Mouse (Mus musculus) neural tube, embryonic 12.5 days (tissue): Measurements from ENCODE around the gene Otulinl. TPM values are rescaled to one million over a fixed set of nuclear protein-coding genes. Genes with fewer than 3 reads are reported as not detected.

ENCODE experiments used
- ATAC-seq: fragments of 200-750 bp; cut with Nextera tagmentation; 2 replicates; pipeline ENCODE4 v1.8.0; 2017; ENCODE audit warnings: low read depth, mild to moderate bottlenecking, moderate TSS enrichment, moderate library complexity; ENCODE audit not compliant: low FRiP score
- H3K27ac ChIP-seq: fragments of 300-500 bp; sonication (generic); 2 replicates; pipeline ENCODE4 v1.5.1; 2016
- H3K27me3 ChIP-seq: fragments of 300-500 bp; sonication (generic); replicated peaks from 2 replicates; pipeline ENCODE4 v1.6.1; 2016; ENCODE audit warnings: mild to moderate bottlenecking
- H3K36me3 ChIP-seq: fragments of 300-500 bp; sonication (generic); 2 replicates; pipeline ENCODE4 v1.6.1; 2016; ENCODE audit warnings: mild to moderate bottlenecking
- H3K4me1 ChIP-seq: fragments of 300-500 bp; sonication (generic); 2 replicates; pipeline ENCODE4 v1.6.1; 2016
- H3K4me2 ChIP-seq: fragments of 300-500 bp; sonication (generic); replicated peaks from 2 replicates; pipeline ENCODE4 v1.6.1; 2016; ENCODE audit warnings: mild to moderate bottlenecking
- H3K4me3 ChIP-seq: fragments of 300-500 bp; sonication (generic); 2 replicates; pipeline ENCODE4 v1.5.1; 2016
- H3K9ac ChIP-seq: fragments of 300-500 bp; sonication (generic); 2 replicates; pipeline ENCODE4 v1.6.1; 2016; ENCODE audit warnings: mild to moderate bottlenecking
- H3K9me3 ChIP-seq: fragments of 300-500 bp; sonication (generic); 2 replicates; pipeline ENCODE4 v1.6.1; 2016; ENCODE audit warnings: mild to moderate bottlenecking
- WGBS: fragments of 180-500 bp; shearing (Covaris S2); methylation state at CpG from one replicate; pipeline ENCODE4 v1.1.7; 2016; 5-methylcytosine and 5-hydroxymethylcytosine counted together
- polyA plus RNA-seq: library from polyadenylated mRNA; unstranded; fragments of >200 nt; fragmentation: Nextera tagmentation; extraction: Ambion mirVana; gene quantifications from 2 replicates; pipeline ENCODE4 v1.2.1, GENCODE M21; 2016

Gene Otulinl
- polyA plus RNA-seq, 1 experiment from 2014 or later: 8.6 TPM

- WGBS: 50% methylated on average over 11 of the region's 11 CpGs
- Histone ChIP-seq H3K9ac (no peak overlapping the region), H3K4me2 (no peak overlapping the region), H3K4me3 (no peak overlapping the region), H3K27ac (no peak overlapping the region), H3K4me1 (peaks cover 11% of the 10 kb centered on the region; the same call in 1 of the 2 replicates), H3K9me3 (no peaks in the 10 kb centered on the region), H3K27me3 (no peaks in the 10 kb centered on the region), H3K36me3 (no peaks in the 10 kb centered on the region)
- ATAC-seq: no peak
Observed at GRCm38 (mm10) chr15:27702031-27702971, 20.9 kb upstream of the Otulinl start.

GRCm38 (mm10) chr15:27697632-27698031 is 16.3 kb upstream of the Otulinl start:
- Histone ChIP-seq H3K9me3 (no peaks in the 10 kb centered on the region), H3K4me2 (no peak overlapping the region), H3K36me3 (no peaks in the 10 kb centered on the region), H3K27ac (no peak overlapping the region), H3K4me1 (peaks cover 2% of the 10 kb centered on the region; the same call in 1 of the 2 replicates), H3K9ac (no peak overlapping the region), H3K27me3 (no peaks in the 10 kb centered on the region), H3K4me3 (no peak overlapping the region)
- WGBS: 94% methylated on average over 5 of the region's 5 CpGs
- ATAC-seq: no peak

GRCm38 (mm10) chr15:27693235-27693634 is 11.9 kb upstream of the Otulinl start:
- no peak for ATAC-seq

GRCm38 (mm10) chr15:27692161-27692560 is 10.8 kb upstream of the Otulinl start:
- Histone ChIP-seq H3K27ac (no peak overlapping the region), H3K36me3 (no peaks in the 10 kb centered on the region), H3K9me3 (no peaks in the 10 kb centered on the region), H3K27me3 (no peaks in the 10 kb centered on the region), H3K4me3 (no peak overlapping the region), H3K9ac (no peak overlapping the region), H3K4me1 (no peaks in the 10 kb centered on the region), H3K4me2 (no peak overlapping the region)
- WGBS: 85% methylated on average over 7 of the region's 7 CpGs
- no peak for ATAC-seq

More at GRCm38 (mm10) chr15:27693235-27693634, 11.9 kb upstream of the Otulinl start:
- WGBS: 93% methylated on average over 10 of the region's 10 CpGs
- Histone ChIP-seq H3K9ac (no peak overlapping the region), H3K4me2 (no peak overlapping the region), H3K27ac (no peak overlapping the region), H3K36me3 (no peaks in the 10 kb centered on the region), H3K9me3 (no peaks in the 10 kb centered on the region), H3K27me3 (no peaks in the 10 kb centered on the region), H3K4me3 (no peak overlapping the region), H3K4me1 (no peaks in the 10 kb centered on the region)

- no peaks in the 10 kb centered on the region for H3K4me1 ChIP-seq
- no peaks in the 10 kb centered on the region for H3K36me3 ChIP-seq
- no peak overlapping the region for H3K27ac ChIP-seq
- no peak overlapping the region for H3K4me3 ChIP-seq
- no peak overlapping the region for H3K9ac ChIP-seq
- 90% methylated on average over 7 of the region's 7 CpGs for WGBS
- no peaks in the 10 kb centered on the region for H3K9me3 ChIP-seq
- no peak for ATAC-seq
- H3K4me2 ChIP-seq: no peak overlapping the region
- H3K27me3 ChIP-seq: no peaks in the 10 kb centered on the region
Observed at GRCm38 (mm10) chr15:27691213-27691612, 9.8 kb upstream of the Otulinl start.

GRCm38 (mm10) chr15:27688041-27688651 is 6.8 kb upstream of the Otulinl start:
- ATAC-seq: no peak
- H3K4me2 ChIP-seq: no peak overlapping the region
- no peak overlapping the region for H3K27ac ChIP-seq
- no peaks in the 10 kb centered on the region for H3K4me1 ChIP-seq
- no peak overlapping the region for H3K4me3 ChIP-seq
- H3K9me3 ChIP-seq: no peaks in the 10 kb centered on the region
- 68% methylated on average over 9 of the region's 9 CpGs for WGBS
- no peaks in the 10 kb centered on the region for H3K36me3 ChIP-seq
- H3K9ac ChIP-seq: no peak overlapping the region
- H3K27me3 ChIP-seq: no peaks in the 10 kb centered on the region

GRCm38 (mm10) chr15:27684813-27685212 is 3.4 kb upstream of the Otulinl start:
- H3K27me3 ChIP-seq: no peaks in the 10 kb centered on the region
- H3K9ac ChIP-seq: no peak overlapping the region
- H3K27ac ChIP-seq: no peak overlapping the region
- 93% methylated on average over 7 of the region's 7 CpGs for WGBS
- H3K36me3 ChIP-seq: no peaks in the 10 kb centered on the region
- H3K4me2 ChIP-seq: no peak overlapping the region
- H3K9me3 ChIP-seq: no peaks in the 10 kb centered on the region
- no peak overlapping the region for H3K4me3 ChIP-seq
- ATAC-seq: no peak
- 0 out of 2 replicates have a peak, but pooled peaks cover 5% of the 10 kb centered on the region for H3K4me1 ChIP-seq

GRCm38 (mm10) chr15:27683206-27683605 is 1.8 kb upstream of the Otulinl start:
- Histone ChIP-seq H3K9ac (no peak overlapping the region), H3K4me1 (0 out of 2 replicates have a peak, but pooled peaks cover 5% of the 10 kb centered on the region), H3K4me2 (no peak overlapping the region), H3K4me3 (no peak overlapping the region), H3K27me3 (no peaks in the 10 kb centered on the region), H3K36me3 (no peaks in the 10 kb centered on the region), H3K27ac (no peak overlapping the region), H3K9me3 (no peaks in the 10 kb centered on the region)
- WGBS: 88% methylated on average over 1 of the region's 1 CpGs
- no peak for ATAC-seq

- no peak overlapping the region for H3K27ac ChIP-seq
- H3K27me3 ChIP-seq: no peaks in the 10 kb centered on the region
- 27% methylated on average over 9 of the region's 9 CpGs for WGBS
- no peak overlapping the region for H3K4me3 ChIP-seq
- no peak overlapping the region for H3K4me2 ChIP-seq
- no peak for ATAC-seq
- H3K9me3 ChIP-seq: no peaks in the 10 kb centered on the region
- 0 out of 2 replicates have a peak, but pooled peaks cover 5% of the 10 kb centered on the region for H3K4me1 ChIP-seq
- no peak overlapping the region for H3K9ac ChIP-seq
- no peaks in the 10 kb centered on the region for H3K36me3 ChIP-seq
Observed at GRCm38 (mm10) chr15:27682619-27683018, 1.2 kb upstream of the Otulinl start.

GRCm38 (mm10) chr15:27680997-27681396 is 382 bp downstream of the Otulinl start:
- Histone ChIP-seq H3K4me1 (0 out of 2 replicates have a peak, but pooled peaks cover 5% of the 10 kb centered on the region), H3K4me3 (peak overlapping the region; percentile 58), H3K9ac (peak overlapping the region; percentile 54), H3K27me3 (no peaks in the 10 kb centered on the region), H3K4me2 (peak overlapping the region; percentile 74), H3K36me3 (no peaks in the 10 kb centered on the region), H3K27ac (no peak overlapping the region), H3K9me3 (no peaks in the 10 kb centered on the region)
- WGBS: 3% methylated on average over 28 of the region's 28 CpGs
- ATAC-seq: no peak

GRCm38 (mm10) chr15:27678511-27678910 is 2.9 kb downstream of the Otulinl start:
- Histone ChIP-seq H3K36me3 (no peaks in the 10 kb centered on the region), H3K4me2 (no peak overlapping the region), H3K4me3 (no peak overlapping the region), H3K27ac (no peak overlapping the region), H3K4me1 (0 out of 2 replicates have a peak, but pooled peaks cover 5% of the 10 kb centered on the region), H3K27me3 (no peaks in the 10 kb centered on the region), H3K9ac (no peak overlapping the region), H3K9me3 (no peaks in the 10 kb centered on the region)
- 82% methylated on average over 9 of the region's 9 CpGs for WGBS
- no peak for ATAC-seq

GRCm38 (mm10) chr15:27677801-27678200 is 3.6 kb downstream of the Otulinl start:
- no peak for ATAC-seq
- H3K27me3 ChIP-seq: no peaks in the 10 kb centered on the region
- no peak overlapping the region for H3K4me2 ChIP-seq
- 90% methylated on average over 6 of the region's 6 CpGs for WGBS
- 0 out of 2 replicates have a peak, but pooled peaks cover 5% of the 10 kb centered on the region for H3K4me1 ChIP-seq
- H3K9me3 ChIP-seq: no peaks in the 10 kb centered on the region
- no peak overlapping the region for H3K27ac ChIP-seq
- H3K4me3 ChIP-seq: no peak overlapping the region
- no peaks in the 10 kb centered on the region for H3K36me3 ChIP-seq
- no peak overlapping the region for H3K9ac ChIP-seq
